Mouse (Mus musculus) thymus, adult 2 months (tissue): ENCODE measurements at regions not wholly inside any gene's neighbourhood (a gene's known extent, or its start where the extent isn't known, plus 50 kb on each side); places are given as distances from the start of the nearest gene placed in this dataset.

Experiments used
- CTCF ChIP-seq: fragments of 200-500 bp; IDR thresholded peaks from 2 replicates; pipeline ENCODE4 v1.5.1; 2012; ENCODE audit warnings: mild to moderate bottlenecking, control low read depth, low read length, moderate library complexity, borderline replicate concordance; ENCODE audit not compliant: control insufficient read depth, poor library complexity, insufficient read depth; ENCODE audit errors: extremely low read depth
- POLR2A ChIP-seq: fragments of 200-500 bp; IDR thresholded peaks from 2 replicates; pipeline ENCODE4 v1.6.1; 2012; ENCODE audit warnings: mild to moderate bottlenecking, low read length, control low read depth, moderate library complexity; ENCODE audit not compliant: control insufficient read depth, poor library complexity, insufficient read depth; ENCODE audit errors: extremely low read depth

DNA sequence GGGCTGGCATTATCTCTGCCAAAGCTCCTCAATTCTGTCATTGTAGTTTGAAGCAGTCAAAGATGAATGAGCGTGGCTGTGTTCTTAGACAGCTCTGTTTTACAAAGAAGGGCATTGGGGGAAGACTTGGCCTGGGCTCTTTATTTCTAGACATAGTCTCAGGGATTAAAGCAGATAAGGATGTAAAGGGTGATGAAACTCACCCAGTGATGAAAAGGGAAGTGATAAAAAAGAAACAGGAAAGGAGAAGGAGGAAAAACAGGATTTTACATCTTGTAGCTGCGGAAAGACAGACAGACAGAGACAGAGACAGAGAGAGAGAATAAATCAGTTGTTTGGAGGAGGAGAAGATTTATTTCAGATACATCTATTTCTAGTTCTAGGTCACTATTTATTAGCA is 95.5 kb upstream of the Chl1 start:
- TF ChIP-seq POLR2A (no peak), CTCF (no peak)
